Mouse (Mus musculus) gastrocnemius, postnatal 4 days (tissue): Measurements from ENCODE around the gene Gm49450. TPM values are rescaled to one million over a fixed set of nuclear protein-coding genes. Genes with fewer than 3 reads are reported as not detected.

Experiments
- DNase-seq, 2 experiments: peaks; one replicate each; pipeline ENCODE4 v3.0.0; 2021 to 2022; ENCODE audit warnings: low spot score in 2 of 2, mixed read lengths in 2 of 2
- total RNA-seq, 2 experiments: library from RNA; stranded (reverse); gene quantifications; 2 replicates each; pipeline ENCODE4 v1.2.3; 2021

Gene Gm49450
- total RNA-seq, 2 experiments from 2014 or later: not detected

- peak in 1 of 2 experiments; percentile 41 for DNase-seq
Measured at GRCm38 (mm10) chr15:98893940-98894745, 59.2 kb downstream of the Gm49450 start, which contains the start of gene Rhebl1. Gene Rhebl1 (minus strand): TSS chr15:98894540.

GRCm38 (mm10) chr15:98893036-98893435, 60.3 kb downstream of the Gm49450 start:
- DNase-seq: no peak

GRCm38 (mm10) chr15:98891907-98892606, 61.3 kb downstream of the Gm49450 start:
- peak in 1 of 2 experiments; percentile 45 for DNase-seq

GRCm38 (mm10) chr15:98891198-98891742, 62.1 kb downstream of the Gm49450 start:
- no peak for DNase-seq

- no peak for DNase-seq
Measured at GRCm38 (mm10) chr15:98887526-98887925, 65.8 kb downstream of the Gm49450 start.

- no peak for DNase-seq
Measured at GRCm38 (mm10) chr15:98886667-98887387, 66.5 kb downstream of the Gm49450 start.

- no peak for DNase-seq
Measured at GRCm38 (mm10) chr15:98884106-98884505, 69.2 kb downstream of the Gm49450 start.

- DNase-seq: no peak
Measured at GRCm38 (mm10) chr15:98883661-98884060, 69.7 kb downstream of the Gm49450 start.

Other genes starting within 250 kb of the Gm49450 start
- gene Ccdc65, start 245.3 kb downstream of the Gm49450 start, total RNA-seq: not detected
- gene Fkbp11, start 225.4 kb downstream of the Gm49450 start, total RNA-seq: 10 to 100 TPM; 16.6 to 17.2 TPM
- 10 to 100 TPM; 30.8 to 31.7 TPM for gene Arf3, start 190.3 kb downstream of the Gm49450 start, total RNA-seq
- 1 to 10 TPM; 2.7 TPM for gene Wnt10b, start 175.4 kb downstream of the Gm49450 start, total RNA-seq
- under 1 TPM; 0.15 to 0.21 TPM for gene Wnt1, start 163.7 kb downstream of the Gm49450 start, total RNA-seq
- gene Ddn, start 144.1 kb downstream of the Gm49450 start, total RNA-seq: 1 to 10 TPM; 1.8 TPM
- 10 to 100 TPM; 42.8 to 42.9 TPM for gene Prkag1, start 122.0 kb downstream of the Gm49450 start, total RNA-seq
- 10 to 100 TPM; 63.9 to 68.6 TPM for gene Kmt2d, start 82.3 kb downstream of the Gm49450 start, total RNA-seq
- gene Rhebl1, start 59.0 kb downstream of the Gm49450 start, total RNA-seq: 1 to 10 TPM; 2.4 to 3.6 TPM
- gene Dhh, start 55.0 kb downstream of the Gm49450 start, total RNA-seq: 1 to 10 TPM; 5.0 to 7.8 TPM
- 10 to 100 TPM; 16.9 to 19.8 TPM for gene Lmbr1l, start 35.3 kb downstream of the Gm49450 start, total RNA-seq
- gene Tuba1b, start 19.0 kb downstream of the Gm49450 start, total RNA-seq: 100 to 1,000 TPM; 402 to 455 TPM
- 100 to 1,000 TPM; 355 to 415 TPM for gene Tuba1a, start 152 bp upstream of the Gm49450 start, total RNA-seq
- 10 to 100 TPM; 62.2 to 80.4 TPM for gene Tuba1c, start 76.3 kb upstream of the Gm49450 start, total RNA-seq
- 1 to 10 TPM; 3.0 to 4.7 TPM for gene Prph, start 101.6 kb upstream of the Gm49450 start, total RNA-seq
- gene Troap, start 121.0 kb upstream of the Gm49450 start, total RNA-seq: 10 to 100 TPM in 1 of 2 experiments, 1 to 10 TPM in 1; 5.9 to 10.6 TPM
- not detected for gene C1ql4, start 134.3 kb upstream of the Gm49450 start, total RNA-seq
- not detected for gene Dnajc22, start 139.6 kb upstream of the Gm49450 start, total RNA-seq
- 10 to 100 TPM; 21.4 to 22.4 TPM for gene Spats2, start 172.4 kb upstream of the Gm49450 start, total RNA-seq